Mouse (Mus musculus): ENCODE measurements around the gene Hist1h1t. TPM values are rescaled to one million over a fixed set of nuclear protein-coding genes. Genes with fewer than 3 reads are reported as not detected.
"Not testable (repeated sequence)": the region's sequence is repeated elsewhere in the genome, so short reads cannot be mapped to it uniquely, and the experiment has no call there.

Gene Hist1h1t
- polyA plus RNA-seq, 1 experiment from 2014 or later: not detected

DNA sequence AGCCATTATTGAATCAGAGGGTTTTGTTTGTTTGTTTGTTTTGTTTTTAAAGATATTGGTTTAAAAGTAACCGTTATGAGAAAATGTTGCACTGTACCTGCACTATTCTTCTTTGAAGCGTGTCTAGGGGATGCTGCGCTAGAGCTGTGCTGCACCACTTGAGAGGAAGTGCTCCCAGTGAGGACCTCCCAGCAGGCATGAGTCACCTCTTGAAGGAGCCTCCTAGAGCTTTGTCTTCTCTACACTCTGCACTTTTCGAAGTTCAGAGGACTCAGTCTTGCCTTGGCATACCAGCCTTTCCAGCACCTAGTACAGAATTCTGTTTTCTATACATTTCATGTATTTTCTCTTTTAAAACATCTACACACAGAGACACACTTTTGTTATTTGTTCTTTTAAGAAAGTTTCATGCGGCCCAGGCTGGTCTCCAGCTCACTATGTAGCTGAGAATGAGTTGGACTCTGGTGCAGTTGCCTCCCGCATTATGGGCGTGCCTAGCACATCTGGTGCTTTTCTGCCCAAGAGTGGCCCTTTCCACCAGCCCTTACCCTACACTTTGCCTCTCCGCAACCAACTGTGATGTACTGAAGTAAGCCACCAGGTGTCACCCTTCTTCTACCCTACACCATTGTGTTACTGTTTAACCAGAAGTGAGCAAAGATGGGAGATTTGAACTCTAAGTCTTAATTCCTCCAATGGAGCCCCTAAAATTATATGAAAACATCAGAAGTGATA is 5.3 kb downstream of the Hist1h1t start:
- no peaks in the 10 kb centered on the region for H3K27me3 ChIP-seq
- no peaks in the 10 kb centered on the region for H3K9me3 ChIP-seq
- no peak overlapping the region for H3K27ac ChIP-seq
- H3K4me1 ChIP-seq: peaks cover 7% of the 10 kb centered on the region; the same call in 1 of the 2 replicates
- H3K4me3 ChIP-seq: no peak overlapping the region
- 0 out of 2 replicates have a peak, but pooled peaks have one; percentile 64 for ATAC-seq (ENCODE audit: insufficient number of reproducible peaks, insufficient read depth, low FRiP score, low TSS enrichment, low read depth)
- H3K4me2 ChIP-seq: no peak overlapping the region
- no peaks in the 10 kb centered on the region for H3K36me3 ChIP-seq
- 30% methylated on average over 8 of the region's 8 CpGs for WGBS
- H3K9ac ChIP-seq: 0 out of 2 replicates have a peak overlapping the region, but pooled peaks have one; percentile 17

DNA sequence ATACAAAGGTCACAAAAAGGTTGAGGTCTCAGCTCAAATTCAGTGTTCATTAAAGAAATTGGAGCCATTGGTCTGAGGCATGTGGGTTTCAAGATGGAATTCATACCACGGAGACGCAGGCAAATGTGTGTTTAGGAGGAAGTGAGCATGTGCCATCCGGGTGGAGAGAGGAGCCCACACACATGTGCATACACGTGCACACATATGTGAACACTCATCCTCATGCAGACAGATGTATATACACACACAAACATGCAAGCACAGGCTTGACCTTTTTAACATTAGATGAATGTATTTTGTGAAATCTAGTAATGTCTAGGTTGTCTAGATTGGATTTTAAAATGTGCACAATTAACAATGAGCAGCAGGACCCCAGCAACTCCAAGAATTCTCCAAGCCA is 6.6 kb downstream of the Hist1h1t start:
- WGBS: 59% methylated on average over 4 of the region's 4 CpGs
- Histone ChIP-seq H3K36me3 (no peaks in the 10 kb centered on the region), H3K4me2 (no peak overlapping the region), H3K9ac (no peak overlapping the region), H3K27ac (no peak overlapping the region), H3K9me3 (no peaks in the 10 kb centered on the region), H3K4me3 (no peak overlapping the region), H3K4me1 (peaks cover 7% of the 10 kb centered on the region; the same call in 1 of the 2 replicates), H3K27me3 (no peaks in the 10 kb centered on the region)
- no peak for ATAC-seq (ENCODE audit: insufficient number of reproducible peaks, insufficient read depth, low FRiP score, low TSS enrichment, low read depth)

DNA sequence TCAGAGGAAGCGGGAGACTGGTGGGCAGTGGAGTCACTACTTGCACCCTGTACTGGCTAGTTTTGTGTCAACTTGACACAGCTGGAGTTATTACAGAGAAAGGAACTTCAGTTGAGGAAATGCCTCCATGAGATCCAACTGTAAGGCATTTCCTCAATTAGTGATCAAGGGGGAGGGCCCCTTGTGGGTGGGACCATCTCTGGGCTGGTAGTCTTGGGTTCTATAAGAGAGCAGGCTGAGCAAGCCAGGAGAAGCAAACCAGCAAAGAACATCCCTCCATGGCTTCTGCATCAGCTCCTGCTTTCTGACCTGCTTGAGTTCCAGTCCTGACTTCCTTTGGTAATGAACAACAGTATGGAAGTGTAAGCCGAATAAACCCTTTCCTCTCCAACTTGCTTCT is 7.2 kb downstream of the Hist1h1t start:
- not testable (repeated sequence) for H3K27me3 ChIP-seq; H3K9me3 ChIP-seq; H3K4me2 ChIP-seq; H3K9ac ChIP-seq; ATAC-seq (ENCODE audit: insufficient number of reproducible peaks, insufficient read depth, low FRiP score, low TSS enrichment, low read depth); H3K27ac ChIP-seq; H3K36me3 ChIP-seq; H3K4me3 ChIP-seq; H3K4me1 ChIP-seq
- WGBS: 82% methylated on average over 2 of the region's 2 CpGs

DNA sequence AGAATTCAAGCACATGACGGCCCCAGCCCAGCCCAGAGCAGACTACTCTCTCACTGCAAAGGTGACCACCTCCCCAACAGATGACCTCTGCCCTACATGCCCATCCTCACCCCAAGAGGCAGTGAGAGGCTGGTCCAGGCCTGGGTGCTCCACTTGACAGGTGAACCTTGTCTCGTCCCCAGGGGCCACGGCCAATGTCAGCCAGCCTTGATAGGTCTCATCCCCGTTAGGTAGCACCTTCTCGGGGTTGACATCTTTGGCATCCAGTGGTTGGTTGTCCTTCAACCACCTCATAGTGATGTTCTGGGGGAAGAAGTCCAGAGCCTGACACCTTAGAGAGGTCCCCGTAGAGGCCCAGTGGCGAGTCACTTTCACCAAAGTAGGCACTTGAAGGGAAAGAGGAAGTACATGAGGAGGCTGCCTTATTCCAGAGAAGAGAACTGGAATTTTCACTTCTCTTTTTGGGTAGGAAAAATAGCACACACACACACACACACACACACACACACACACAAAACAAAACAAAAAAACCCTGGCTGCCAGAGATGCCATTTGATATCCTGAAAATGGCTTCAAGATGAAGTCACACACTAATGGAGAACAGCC is 10.2 kb downstream of the Hist1h1t start:
- H3K9me3 ChIP-seq: no peaks in the 10 kb centered on the region
- no peak overlapping the region for H3K27ac ChIP-seq
- ATAC-seq (ENCODE audit: insufficient number of reproducible peaks, insufficient read depth, low FRiP score, low TSS enrichment, low read depth): no peak
- H3K9ac ChIP-seq: no peak overlapping the region
- no peak overlapping the region for H3K4me3 ChIP-seq
- H3K4me1 ChIP-seq: peaks cover 19% of the 10 kb centered on the region
- H3K36me3 ChIP-seq: no peaks in the 10 kb centered on the region
- WGBS: 83% methylated on average over 7 of the region's 7 CpGs
- no peak overlapping the region for H3K4me2 ChIP-seq
- no peaks in the 10 kb centered on the region for H3K27me3 ChIP-seq

DNA sequence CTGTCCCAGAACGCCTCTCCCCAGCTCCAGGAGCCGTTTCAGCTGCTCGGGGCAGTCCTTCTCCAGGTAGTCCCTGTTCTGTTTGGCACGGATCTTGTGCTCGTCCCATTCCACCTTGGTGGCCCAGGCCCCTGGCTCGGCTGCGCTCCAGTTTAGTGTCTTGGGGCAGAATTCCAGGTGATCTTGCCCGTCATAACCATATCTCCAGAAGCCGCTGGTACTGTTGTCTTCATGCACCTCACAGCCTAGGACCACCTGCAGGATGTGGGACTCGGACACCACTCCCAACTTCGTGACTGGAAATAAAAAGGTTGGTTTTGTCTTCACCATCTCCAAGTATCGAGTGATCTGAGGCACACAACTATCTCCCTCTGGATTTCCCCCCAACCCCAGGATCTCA is 11.2 kb downstream of the Hist1h1t start:
- H3K4me2 ChIP-seq: no peak overlapping the region
- no peaks in the 10 kb centered on the region for H3K36me3 ChIP-seq
- no peaks in the 10 kb centered on the region for H3K27me3 ChIP-seq
- no peaks in the 10 kb centered on the region for H3K9me3 ChIP-seq
- H3K27ac ChIP-seq: no peak overlapping the region
- 90% methylated on average over 12 of the region's 12 CpGs for WGBS
- no peak overlapping the region for H3K4me3 ChIP-seq
- H3K9ac ChIP-seq: no peak overlapping the region
- ATAC-seq (ENCODE audit: insufficient number of reproducible peaks, insufficient read depth, low FRiP score, low TSS enrichment, low read depth): no peak
- H3K4me1 ChIP-seq: peaks cover 16% of the 10 kb centered on the region

DNA sequence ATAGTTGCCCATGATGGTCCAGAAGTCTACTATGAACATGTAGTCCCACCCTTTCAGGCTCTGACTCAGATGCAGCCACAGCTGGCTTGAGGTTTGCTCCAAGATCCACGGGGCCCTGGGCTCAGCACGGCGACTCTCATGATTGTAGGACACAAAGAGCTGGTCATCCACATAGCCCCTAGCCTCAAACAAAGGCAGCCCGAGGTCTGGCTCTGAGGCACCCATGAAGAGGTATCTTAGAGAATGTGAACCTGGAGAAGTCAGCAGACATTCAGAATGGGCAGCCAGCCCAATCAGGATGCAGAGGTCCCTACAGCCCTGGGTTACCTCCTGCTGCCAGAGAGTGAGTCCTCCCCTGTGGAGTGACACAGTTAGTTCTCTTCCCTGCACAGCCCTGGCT is 12.4 kb downstream of the Hist1h1t start:
- H3K4me3 ChIP-seq: no peak overlapping the region
- no peak for ATAC-seq (ENCODE audit: insufficient number of reproducible peaks, insufficient read depth, low FRiP score, low TSS enrichment, low read depth)
- H3K4me2 ChIP-seq: no peak overlapping the region
- H3K9ac ChIP-seq: no peak overlapping the region
- H3K4me1 ChIP-seq: peaks cover 16% of the 10 kb centered on the region
- 88% methylated on average over 4 of the region's 4 CpGs for WGBS
- H3K27me3 ChIP-seq: no peaks in the 10 kb centered on the region
- no peaks in the 10 kb centered on the region for H3K9me3 ChIP-seq
- H3K27ac ChIP-seq: no peak overlapping the region
- no peaks in the 10 kb centered on the region for H3K36me3 ChIP-seq

DNA sequence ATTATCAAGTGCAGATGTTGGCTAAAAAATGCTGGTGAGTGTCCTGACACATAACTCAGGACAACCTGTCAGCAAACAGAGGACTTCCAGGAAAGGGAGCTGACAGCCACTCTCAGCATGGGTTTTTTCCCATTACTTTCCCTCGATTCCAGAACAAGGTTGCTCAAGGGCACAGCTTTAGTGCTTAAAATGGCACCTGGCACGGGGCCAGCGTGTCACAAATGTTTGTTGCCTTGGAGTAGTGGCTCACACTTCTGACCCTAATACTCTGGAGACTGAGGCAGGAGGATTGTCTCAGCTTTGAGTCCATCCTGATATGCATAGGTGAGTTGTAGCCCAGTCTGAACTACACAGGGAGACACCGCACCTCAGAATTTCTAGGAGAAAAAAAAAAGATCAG is 13.0 kb downstream of the Hist1h1t start:
- ATAC-seq (ENCODE audit: insufficient number of reproducible peaks, insufficient read depth, low FRiP score, low TSS enrichment, low read depth): no peak
- Histone ChIP-seq H3K27me3 (no peaks in the 10 kb centered on the region), H3K4me2 (no peak overlapping the region), H3K4me3 (no peak overlapping the region), H3K9ac (no peak overlapping the region), H3K9me3 (no peaks in the 10 kb centered on the region), H3K36me3 (no peaks in the 10 kb centered on the region), H3K4me1 (peaks cover 16% of the 10 kb centered on the region), H3K27ac (no peak overlapping the region)
- 71% methylated on average over 4 of the region's 4 CpGs for WGBS

DNA sequence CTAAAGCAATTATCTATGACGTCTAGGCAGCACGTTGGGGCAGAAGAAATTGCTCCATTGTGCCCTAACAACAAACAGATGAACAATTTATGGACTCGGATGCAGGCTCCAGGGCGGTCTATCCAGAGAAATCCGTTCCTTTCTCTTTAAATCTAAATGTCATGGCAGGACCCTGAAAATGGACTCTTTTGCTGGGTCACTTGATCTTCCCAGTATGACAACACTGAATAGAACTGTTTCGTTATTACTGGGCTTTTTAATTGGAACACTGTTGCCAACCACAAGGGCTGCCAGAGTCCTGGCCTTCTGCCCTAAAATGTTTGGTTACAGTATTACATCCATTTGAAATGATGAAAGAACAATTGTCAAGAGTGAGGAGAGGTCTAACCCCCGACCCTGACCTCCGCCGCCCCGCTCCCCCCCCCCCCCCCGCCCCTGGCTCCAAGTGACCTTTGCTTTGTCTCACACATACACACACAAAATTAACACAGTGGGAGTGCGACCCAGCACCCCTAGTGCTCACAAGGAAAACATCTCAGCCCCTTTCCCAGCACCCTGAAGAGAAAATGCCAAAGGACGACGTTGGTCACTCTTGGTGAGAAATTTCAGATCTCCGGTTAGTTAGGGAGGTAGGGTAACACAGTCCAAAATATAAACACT is 14.2 kb downstream of the Hist1h1t start:
- H3K4me3 ChIP-seq: peak overlapping the region; percentile 46
- no peak for ATAC-seq (ENCODE audit: insufficient number of reproducible peaks, insufficient read depth, low FRiP score, low TSS enrichment, low read depth)

DNA sequence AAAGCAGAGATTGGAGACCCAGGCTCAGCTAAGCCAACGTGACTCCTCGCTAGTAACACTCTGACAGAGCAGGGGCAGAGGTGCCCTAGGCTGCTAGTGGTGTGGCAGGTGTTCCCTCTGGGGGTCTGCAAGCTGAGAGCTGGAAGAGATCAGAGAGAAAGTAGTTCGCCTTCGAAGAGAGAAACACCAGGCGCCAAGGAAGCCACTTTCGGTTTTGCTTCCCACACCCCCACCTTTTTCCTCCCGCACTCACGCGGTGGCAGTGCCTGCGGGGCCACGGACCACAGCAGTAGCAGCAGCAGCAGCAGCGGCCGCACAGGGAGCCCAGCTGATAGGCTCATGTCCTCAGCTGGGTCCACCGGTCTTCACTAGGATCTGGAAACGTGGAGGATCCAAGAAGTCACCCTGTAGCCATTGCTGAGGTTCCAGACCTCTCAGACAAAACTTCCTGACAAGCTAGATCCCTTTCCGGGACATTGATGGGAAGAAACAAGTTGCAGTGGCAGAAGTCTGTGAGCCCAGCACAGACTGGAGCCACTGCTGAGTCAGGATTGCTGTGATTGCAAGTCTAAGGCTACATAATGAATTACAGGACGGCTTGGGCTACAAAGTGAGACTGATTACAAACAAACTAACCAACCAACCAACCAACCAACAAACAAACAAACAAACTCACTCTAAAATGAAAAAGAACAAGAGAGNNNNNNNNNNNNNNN is 14.9 kb downstream of the Hist1h1t start, which contains the start of gene Hfe:
TSS of gene Hfe (minus strand) at position 481 of the 716 bp plus-strand sequence.
- WGBS: 3% methylated on average over 17 of the region's 17 CpGs

More for the DNA sequence above, 14.2 kb downstream of the Hist1h1t start:
- Histone ChIP-seq H3K4me1 (peaks cover 16% of the 10 kb centered on the region), H3K9me3 (no peaks in the 10 kb centered on the region), H3K27me3 (no peaks in the 10 kb centered on the region), H3K36me3 (no peaks in the 10 kb centered on the region), H3K9ac (peak overlapping the region; percentile 71), H3K27ac (0 out of 2 replicates have a peak overlapping the region, but pooled peaks have one; percentile 49), H3K4me2 (peak overlapping the region; percentile 73)
- 10% methylated on average over 15 of the region's 15 CpGs for WGBS

DNA sequence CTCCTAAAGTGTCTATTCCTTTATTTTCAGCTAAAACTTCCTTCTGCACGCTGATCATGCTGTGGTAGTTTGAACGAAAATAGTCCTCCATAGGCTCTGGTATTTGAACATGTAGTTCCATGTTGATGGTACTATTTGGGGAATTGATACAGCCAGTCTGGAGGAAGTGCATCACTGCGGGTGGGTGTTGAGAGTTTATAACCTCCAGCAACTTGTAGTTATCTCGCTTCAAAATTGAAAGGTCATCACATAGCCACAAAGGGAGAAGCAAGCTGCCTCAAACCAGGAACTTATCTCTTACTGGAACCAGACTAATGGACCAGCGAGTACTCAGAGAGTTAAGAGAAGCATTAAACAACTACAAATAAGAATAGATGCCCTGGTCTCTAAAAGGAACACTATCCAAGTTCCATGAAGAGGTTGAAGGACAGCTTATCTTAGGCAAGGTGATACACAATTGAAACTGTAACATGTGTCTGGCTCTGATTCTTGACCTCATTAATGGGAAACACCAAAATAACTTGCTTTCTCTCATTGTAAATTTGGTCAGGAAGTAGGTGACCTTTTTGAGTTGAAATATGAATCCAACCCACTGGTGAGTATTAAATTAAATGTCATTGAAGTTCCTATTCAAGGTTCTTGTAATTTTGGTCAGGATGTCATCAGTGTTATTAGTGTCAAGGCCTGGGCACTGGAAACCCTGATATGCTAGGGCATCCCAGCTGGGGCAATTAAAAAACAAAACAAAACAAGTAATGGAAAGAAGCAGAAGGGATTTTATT is 20.8 kb downstream of the Hist1h1t start:
- H3K9ac ChIP-seq: no peak overlapping the region
- no peak for ATAC-seq (ENCODE audit: insufficient number of reproducible peaks, insufficient read depth, low FRiP score, low TSS enrichment, low read depth)
- H3K27me3 ChIP-seq: no peaks in the 10 kb centered on the region
- no peak overlapping the region for H3K4me3 ChIP-seq
- no peaks in the 10 kb centered on the region for H3K4me1 ChIP-seq
- no peak overlapping the region for H3K27ac ChIP-seq
- H3K36me3 ChIP-seq: no peaks in the 10 kb centered on the region
- no peak overlapping the region for H3K4me2 ChIP-seq
- 85% methylated on average over 5 of the region's 5 CpGs for WGBS
- H3K9me3 ChIP-seq: no peaks in the 10 kb centered on the region

More for the DNA sequence above, 14.9 kb downstream of the Hist1h1t start, which contains the start of gene Hfe:
- Histone ChIP-seq H3K9me3 (no peaks in the 10 kb centered on the region), H3K4me1 (peaks cover 16% of the 10 kb centered on the region), H3K4me3 (peak within 1 kb of the TSS; percentile 46), H3K27ac (peak within 1 kb of the TSS; percentile 49; the same call in 1 of the 2 replicates), H3K36me3 (no peaks in the 10 kb centered on the region), H3K9ac (peak within 1 kb of the TSS; percentile 71), H3K27me3 (no peaks in the 10 kb centered on the region), H3K4me2 (peak within 1 kb of the TSS; percentile 73)
- no peak for ATAC-seq (ENCODE audit: insufficient number of reproducible peaks, insufficient read depth, low FRiP score, low TSS enrichment, low read depth)

DNA sequence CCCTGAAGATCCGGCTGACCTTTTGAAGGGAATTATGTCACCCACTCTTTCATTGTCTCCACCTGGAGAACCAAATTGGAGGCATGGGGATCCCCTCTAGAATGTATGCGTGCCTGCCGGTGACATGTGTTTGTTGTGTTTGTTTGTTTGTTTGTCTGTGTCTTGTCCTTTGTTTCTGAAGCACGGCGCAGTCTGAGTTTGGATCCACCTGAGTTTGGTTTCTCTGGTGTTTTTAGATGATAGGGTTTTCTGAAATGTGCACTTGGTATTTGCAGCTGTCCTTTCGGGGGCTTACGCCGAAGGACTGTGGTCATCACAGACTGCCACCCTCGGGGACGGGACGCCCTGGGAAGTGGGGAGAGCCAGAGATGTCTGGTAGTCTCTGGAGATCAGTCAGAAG is 21.6 kb downstream of the Hist1h1t start:
- no peak overlapping the region for H3K4me3 ChIP-seq
- no peak overlapping the region for H3K4me2 ChIP-seq
- no peaks in the 10 kb centered on the region for H3K27me3 ChIP-seq
- WGBS: 56% methylated on average over 11 of the region's 11 CpGs
- no peaks in the 10 kb centered on the region for H3K9me3 ChIP-seq
- H3K27ac ChIP-seq: no peak overlapping the region
- no peaks in the 10 kb centered on the region for H3K4me1 ChIP-seq
- H3K36me3 ChIP-seq: no peaks in the 10 kb centered on the region
- H3K9ac ChIP-seq: no peak overlapping the region
- no peak for ATAC-seq (ENCODE audit: insufficient number of reproducible peaks, insufficient read depth, low FRiP score, low TSS enrichment, low read depth)

Measured in embryonic facial prominence, embryonic 13.5 days (tissue).